Mouse (Mus musculus) left cerebral cortex, adult 9 months (tissue): ENCODE measurements around the gene Ndufv3.

ENCODE experiments used
- DNase-seq, 2 experiments: peaks; one replicate each; pipeline ENCODE4 v3.0.0; 2022; ENCODE audit warnings: low spot score in 2 of 2

Ndufv3 gene

DNA sequence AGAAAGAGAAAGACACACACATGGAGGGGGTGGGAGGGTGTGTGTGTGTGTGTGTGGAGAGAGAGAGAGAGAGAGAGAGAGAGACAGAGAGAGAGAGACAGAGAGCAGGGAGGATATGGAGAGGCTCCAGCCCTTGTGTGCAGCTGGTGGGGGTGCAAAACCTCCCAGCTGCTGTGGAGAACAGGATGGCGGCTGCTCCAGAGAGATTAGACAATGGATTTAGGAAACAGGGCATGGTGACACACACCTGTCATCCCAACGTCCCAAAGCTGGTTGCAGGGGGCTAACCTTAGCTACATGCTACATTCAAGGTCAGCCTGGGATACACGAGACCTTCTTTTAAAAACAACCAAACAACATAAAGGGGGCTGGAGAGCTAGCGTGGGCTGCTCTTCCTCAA, 36.3 kb downstream of the Ndufv3 start:
- DNase-seq, result no peak

DNA sequence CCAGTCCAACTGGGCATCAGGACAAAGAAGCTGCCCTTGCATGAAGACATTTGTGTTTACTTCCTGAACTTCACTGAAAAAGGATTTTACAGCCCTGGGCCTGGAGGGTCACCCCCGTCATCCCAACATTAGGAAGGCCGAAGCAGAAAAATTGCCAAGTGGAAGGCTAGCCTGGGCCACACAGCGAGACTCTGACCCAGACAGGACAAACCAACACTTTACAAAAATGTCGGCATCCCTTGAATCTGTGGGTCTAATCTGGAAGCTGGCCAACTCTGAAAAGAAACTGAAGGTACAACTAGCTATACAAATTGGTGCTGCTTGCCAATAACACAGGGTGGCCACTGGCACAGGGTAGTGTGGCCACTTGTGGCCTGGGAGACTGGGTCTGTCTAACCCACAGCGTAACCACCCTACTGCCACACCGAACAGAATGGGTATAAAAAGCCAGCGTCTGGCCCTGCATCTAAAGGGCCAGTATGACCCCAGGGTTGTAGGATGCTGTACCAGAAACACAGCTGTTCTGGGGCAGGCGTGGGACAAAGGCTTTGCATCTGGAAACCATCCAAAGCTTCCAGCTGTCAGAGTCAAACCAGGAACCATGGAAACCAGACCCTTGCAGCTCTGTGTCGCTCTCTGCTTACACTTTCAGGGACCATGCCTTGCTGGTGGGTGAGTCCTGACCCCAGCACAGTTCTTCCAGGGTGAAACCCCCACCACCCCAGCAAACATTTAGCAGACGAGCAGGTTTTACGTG, 37.4 kb downstream of the Ndufv3 start:
- DNase-seq, result no peak

DNA sequence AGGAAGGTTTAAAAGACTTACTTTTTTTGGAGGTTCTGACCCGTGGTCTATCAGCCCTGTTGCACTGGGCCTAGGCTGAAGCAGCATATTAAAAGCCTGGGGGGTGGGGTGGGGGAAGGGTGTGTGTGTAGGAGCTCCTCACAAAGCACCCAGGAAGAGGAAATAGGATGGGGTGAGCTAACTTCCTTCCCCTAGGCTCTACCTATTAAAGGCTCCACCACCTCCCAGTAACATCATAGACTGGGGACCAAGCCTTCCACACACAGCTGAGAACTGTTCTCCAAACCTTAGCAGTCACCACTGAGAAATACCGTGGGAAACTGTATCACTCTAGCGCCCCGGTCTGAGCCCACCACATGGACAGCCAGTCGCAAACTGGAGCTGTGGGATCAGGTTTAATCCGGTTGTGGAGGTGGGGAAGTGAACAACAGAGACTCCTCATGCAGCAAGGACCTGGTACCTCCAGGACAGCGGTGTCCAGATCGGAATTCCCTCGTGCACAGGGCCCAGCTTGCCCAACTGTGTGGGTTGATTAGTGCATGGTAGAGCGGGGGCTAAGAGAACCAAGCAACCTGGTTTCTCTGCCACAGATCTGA, 38.1 kb downstream of the Ndufv3 start:
- DNase-seq, result no peak

DNA sequence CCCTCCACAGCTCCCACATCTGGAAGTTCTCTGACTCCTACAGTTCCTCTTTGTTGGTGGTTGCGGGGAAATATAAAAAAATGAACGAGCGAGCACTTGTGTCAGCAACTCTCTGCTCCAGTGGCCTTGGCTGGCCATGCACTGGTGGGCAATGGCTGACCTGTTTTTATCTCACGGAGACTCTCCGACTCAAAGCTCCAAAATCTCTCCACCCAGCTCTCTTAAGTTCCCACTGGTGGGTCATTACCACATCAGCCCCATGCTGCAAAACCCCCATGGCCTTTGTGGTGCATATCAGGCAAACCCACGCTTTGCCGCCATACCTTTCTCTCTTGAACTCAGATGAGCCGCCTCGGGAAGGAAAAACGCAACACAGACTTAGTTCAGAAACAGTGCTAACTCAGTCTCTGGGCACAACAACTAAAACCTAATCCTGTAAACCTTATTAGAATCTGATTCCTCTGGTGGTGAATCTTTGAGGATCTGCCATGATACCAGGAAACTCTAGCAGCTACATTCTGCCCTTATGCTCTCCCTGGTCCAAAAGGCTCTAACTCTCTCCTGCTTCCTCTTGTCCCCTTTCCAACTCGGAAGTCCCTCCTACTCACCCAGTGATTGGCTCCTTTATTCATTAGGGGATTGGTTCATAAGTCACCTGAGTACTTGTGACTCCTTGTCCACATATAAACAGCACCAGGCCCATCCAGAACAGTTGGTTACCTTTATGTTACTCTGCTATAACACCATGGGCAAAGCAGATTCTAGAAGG, 39.3 kb downstream of the Ndufv3 start:
- DNase-seq, result no peak

DNA sequence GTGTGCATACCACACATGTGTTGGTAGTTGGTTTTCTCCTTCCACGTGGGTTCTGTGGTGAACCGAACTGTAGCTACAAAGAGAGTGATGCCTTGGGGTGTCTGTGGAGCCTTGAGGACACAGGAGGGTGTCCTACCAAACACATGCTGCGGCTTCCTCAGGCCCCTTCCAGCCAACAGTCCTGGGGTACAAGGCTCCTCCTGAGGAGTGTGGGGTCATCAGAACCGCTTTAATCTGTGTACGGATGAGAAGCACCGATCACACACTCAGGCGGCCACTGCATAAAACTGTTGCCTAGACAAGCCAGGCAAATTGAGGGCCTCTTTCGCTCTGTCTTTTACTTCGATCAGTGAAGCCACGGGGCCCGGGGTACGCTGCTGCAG, 43.7 kb downstream of the Ndufv3 start:
- DNase-seq, result peak in 1 of 2 experiments; percentile 35

DNA sequence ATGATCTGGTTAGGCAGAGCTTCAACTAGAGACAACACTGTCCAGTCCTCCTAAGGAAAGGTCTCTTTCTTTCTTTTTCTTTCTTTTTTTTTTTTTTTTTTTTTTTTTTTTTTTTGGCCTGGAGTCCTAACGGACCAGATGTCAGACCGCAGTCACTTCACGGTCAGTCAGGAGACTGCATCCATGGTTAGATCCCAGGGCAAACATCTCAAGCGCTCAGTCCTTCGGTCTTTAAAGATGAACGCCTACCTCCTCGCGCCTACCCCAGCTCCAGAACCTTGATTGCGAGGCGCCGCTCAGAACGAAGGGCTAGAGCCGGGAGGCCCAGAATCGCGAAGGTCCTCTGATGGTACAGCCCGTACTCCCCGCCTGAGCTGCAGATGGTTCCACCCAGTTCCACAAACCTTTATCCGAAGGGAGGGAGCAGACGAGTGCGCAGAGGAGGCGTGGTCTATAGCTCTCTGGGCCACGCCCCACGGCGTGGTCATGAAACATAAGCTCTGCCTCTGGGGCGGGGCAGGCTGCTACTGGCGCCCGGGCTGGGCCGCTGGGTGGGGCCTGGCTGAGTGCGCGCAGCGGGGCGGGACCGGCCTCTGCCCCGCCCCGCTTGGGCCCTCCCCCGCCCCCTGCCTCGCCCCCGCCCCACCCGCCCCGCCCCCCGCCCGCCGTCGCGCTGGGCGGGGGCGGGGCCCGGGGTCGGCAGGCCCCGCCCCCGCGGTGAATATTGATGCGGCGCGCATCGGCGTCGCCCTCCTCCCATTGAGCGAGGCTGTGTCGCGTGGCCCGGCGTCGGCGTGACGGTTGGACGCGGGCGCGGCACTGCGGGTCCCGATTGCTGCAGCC, 44.3 kb downstream of the Ndufv3 start, which contains the start of gene Pknox1:
Gene Pknox1, plus strand, starts transcription at position 720 of the 843 bp plus-strand sequence.
- peak; percentile 98 to 99 for DNase-seq

DNA sequence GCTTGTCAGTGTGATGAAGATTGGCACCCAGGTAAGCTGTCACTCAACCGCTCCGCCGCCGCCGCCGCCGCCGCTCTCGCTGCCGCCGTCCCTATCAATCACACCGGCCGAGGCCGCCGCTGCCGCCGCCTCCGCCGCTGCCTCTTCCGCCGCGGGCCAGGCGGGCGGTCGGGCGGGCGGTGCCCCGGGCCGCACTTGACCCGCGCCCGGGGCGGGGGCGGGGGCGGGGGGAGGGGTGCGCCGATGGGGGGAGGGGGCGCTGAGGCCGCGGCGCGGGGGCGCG, 44.9 kb downstream of the Ndufv3 start:
- no peak for DNase-seq

DNA sequence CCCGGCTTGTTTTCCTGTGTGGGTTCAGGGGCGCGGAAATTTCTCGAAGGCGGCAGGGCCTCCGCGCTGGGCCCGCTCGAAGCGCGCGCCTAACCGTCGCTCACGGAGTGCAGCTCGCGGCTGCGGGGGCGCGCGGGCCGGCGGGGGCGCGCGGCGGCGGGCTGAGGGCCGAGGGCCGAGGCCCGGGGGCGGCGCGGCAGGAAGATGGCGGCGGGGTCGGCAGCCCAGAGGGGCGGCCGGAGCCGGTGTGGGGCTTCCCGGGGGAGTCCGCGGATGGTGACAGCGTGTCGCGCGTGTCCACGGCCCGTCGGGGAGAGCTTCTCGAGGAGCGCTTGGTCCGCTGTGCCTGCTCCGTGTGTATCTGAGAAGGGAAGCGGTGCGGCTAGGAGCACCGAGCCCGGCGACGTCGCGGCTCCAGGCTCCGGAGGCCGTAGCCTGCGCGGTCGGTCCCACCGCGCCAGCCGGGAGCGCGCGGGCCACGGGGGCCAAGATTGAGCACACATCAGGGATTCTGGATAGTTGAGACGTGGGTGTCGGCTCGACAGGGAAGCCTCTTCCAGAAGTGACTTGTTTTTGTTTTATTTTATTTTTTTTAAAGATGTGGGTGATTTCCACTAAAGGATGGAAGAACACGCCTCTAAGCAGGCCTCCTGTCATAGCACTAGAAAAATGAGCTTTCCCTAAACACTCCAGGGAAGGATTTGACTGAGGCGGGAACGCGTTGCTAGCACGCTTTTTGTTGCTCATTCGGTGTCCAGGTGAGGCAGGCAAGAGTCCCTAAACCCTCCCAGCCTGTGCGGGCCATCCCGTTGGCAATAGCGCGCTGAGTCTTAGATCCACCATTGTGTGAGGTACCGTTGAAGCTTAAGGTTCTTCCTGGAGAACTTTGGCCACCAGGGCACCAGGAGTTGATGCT, 45.5 kb downstream of the Ndufv3 start:
- DNase-seq, result peak in 1 of 2 experiments; percentile 49

DNA sequence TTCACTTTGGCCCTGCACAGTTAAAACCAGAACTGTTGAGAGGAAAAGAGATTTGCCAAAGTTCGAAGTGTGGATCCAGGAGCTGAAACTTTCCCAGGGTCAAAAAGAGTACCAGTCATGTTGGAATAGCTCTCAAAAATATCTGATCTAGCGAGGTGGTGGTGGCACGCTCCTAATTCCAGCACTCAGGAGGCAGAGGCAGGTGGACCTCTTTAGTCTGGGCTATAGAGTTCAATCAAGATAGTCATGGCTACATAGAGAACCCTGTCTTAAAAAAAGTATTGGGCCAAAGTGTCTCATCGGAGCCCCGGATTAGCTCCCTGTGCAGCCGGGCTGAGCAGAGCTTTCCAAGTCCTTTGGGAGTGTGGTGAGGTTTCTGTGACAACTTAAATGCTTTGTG, 46.4 kb downstream of the Ndufv3 start:
- no peak for DNase-seq

DNA sequence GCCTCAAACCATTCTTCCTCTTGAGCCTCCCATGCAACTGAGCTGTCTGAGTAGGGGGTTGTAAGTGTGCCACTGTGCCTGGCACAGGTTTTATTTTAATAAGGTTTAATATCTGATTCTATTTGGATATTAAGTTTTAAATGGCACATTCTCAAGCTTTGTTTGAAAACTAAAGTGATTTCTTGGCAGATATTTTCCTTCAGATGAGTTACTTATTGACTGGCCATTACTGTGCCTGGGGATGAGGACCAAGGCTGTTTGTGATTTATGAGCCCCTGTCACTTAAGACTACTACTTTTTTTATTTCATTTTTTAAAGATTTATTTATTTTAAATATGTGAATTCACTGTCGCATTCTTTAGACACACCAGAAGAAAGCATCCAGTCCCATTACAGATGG, 49.8 kb downstream of the Ndufv3 start:
- no peak for DNase-seq

DNA sequence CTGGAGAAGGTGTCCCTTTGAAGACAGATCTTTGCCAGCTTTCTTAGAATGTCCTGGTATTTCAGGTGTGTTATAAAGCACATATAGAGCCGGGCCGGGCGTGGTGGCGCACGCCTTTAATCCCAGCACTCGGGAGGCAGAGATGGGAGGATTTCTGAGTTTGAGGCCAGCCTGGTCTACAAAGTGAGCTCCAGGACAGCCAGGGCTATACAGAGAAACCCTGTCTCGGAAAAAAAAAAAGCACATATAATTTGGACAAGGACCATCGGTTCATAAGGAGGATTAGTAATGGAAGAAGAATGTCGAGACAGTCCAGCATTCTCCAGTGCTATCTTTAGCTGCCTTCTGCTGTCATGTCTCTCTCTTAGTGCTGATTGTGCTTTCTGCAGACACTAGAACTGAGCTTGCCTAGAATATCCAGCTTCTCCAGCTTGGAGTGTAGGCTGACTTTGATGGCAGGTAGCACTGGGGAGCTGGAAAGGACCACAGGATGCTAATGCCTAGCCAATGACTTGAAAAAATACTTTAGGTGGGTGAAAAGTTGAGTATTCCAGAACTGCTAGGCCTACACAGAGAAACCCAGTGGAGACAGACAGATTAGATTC, 50.5 kb downstream of the Ndufv3 start:
- DNase-seq, result peak in 1 of 2 experiments; percentile 36

DNA sequence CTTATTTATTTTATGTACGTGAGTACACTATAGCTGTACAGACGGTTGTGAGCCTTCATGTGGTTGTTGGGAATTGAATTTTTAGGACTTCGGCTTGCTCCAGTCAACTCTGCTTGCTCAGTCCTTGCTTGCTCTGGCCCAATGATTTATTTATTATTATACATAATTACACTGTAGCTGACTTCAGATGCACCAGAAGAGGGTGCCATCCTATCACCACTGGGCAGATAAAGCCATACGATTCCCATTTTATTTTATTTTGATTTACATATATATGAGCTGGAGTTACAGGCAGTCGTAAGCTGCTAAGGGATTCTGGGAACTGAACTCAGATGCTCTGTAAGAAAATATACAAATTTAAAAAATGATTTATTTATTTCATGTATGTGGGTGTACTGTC, 51.8 kb downstream of the Ndufv3 start:
- DNase-seq, result no peak

DNA sequence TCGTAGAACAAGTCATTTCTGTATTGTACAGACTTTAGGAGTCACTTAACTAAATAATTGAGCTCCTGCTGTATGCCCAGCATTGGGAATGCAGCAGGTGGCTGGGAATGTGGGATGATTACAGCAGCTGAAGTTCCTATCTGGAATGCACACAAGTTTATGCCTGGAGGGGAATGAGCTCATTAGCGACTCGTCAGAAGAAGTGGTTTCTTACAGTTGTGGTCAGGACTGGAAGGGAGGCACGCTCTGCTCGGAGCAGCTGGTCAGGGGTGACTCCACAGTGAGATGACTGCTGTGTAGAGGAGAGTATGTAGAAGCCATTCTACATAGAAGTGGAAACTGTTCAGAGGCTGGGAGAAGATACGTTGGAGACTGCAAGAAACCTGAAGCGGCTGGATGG, 54.7 kb downstream of the Ndufv3 start:
- no peak for DNase-seq

DNA sequence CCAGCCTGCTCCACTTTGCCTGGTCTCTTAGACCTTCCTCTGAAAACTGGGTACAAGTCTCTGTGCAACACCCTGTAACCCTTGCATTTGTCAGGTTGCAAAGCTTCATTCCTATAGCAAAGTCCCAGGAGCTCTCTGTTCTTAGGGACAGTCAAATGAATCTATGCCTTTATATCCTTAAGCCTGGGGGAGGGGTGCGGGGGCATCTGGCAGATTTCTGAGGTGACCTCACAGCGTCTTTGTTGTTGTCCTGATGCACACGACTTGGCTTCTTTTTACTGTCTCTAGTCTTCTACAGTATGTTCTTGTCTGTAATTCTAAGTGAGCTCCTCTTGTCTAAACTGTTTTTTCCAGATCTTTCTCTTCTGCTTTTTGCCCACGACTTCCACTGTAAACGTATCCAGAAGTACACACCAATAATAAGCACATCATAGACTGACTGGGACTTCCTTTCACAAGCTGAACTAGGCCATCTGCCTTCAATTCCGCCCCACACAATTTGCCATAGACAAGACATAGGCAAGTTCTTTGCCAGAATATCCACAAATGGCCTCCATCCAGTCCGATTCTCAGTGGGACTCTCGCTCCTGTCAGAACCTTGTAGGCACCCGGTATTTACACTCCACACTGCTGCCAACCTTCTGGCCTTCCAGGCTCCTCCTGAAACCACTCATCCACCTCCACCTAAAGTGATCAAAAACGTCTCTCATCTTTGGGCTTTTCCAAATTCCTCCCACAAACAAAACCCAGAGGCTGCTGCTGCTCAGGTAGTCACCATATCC, 56.7 kb downstream of the Ndufv3 start:
- no peak for DNase-seq

DNA sequence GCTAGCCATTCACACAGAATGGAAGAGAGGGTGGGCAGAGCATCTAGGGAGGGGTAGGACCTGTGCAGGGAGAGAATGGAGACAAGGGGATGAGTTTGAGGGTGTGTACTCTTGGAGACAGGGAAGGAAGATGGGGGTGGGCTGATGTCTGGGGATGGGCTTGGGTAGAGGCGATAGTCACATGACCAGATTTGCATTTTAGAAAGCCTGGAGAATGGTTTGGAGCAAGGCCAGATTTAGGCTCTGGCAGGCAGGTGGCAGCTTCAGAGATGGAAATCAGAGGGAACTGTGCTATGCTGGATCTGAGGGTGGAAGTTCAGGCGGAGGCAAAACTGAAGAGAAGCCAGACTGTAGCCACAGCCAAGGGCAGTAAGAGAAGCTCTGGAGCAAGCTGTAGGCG, 60.4 kb downstream of the Ndufv3 start:
- no peak for DNase-seq
